Mouse (Mus musculus) CD4-positive helper T cell, adult 2 months (primary cell): Measurements from ENCODE around the gene Chd5.

Source experiments
- DNase-seq: peaks from one replicate; pipeline ENCODE4 v3.0.0-alpha.2; 2012; ENCODE audit warnings: low read depth, missing footprints, low spot score

Chd5 gene

DNA sequence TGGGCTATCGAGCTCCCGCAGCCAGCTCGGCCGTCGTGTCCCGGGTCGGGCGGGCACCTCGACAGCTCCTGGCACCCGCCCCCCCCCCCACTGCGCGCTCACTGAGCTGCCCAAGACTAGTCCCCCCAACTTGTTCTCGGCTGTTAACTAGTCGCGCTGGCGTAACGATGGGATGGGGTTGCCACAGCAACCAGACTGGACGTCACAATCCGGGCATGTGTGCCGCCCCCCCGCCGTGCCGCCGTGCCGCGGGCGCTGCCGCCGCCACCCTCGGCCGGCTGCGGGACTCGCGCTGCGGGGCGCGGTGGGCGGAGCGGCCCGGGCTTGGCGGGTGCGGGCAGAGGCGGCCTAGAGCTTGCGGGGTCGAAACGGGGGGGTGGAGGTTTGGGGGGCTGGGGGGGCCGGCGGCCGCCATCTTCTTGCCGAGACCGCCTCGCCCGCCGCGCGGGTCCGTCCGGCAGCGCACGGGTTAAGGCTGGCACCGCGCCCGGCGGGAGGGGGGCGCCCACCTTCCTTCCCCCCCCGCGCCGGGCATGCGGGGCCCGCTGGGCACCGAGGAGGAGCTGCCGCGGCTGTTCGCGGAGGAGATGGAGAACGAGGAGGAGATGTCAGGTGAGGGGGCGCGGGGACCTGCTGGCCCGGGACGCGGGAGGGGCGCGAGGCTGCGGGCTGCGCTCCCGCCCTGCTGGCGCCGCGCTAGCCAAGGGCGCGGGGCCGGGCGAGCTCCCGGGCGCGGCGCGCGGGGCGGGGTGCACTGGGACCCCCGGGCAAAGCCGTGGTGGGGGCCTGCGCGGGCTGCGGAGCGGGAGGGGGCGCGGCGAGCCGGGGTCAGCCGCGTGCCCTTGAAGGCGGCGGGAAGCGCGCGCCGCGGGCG lies at the start of gene Chd5:
Gene Chd5, plus strand, starts transcription at position 233 of the 874 bp plus-strand sequence.
- DNase-seq = no peak

DNA sequence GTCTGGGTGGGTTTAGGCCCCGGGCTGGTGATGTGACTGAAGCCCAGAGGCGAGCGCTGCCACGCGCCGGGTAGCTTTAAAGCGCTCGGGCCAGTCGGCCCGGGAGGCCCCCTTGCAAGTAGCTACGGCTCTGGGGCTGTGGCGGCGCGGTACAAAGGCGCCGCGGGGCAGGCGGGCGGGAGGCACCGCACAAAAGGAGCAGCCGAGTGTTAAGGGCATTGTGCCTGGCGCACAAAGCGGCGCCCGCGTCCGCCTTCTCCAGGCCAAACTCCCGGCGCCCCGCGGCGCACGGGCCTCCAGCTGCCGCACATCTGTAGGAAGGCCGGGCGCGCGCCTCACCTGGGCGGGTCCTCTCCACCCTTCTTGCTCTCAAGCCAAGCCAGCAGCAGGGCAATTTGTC lies 48.1 kb upstream of the Chd5 start:
- no peak for DNase-seq

DNA sequence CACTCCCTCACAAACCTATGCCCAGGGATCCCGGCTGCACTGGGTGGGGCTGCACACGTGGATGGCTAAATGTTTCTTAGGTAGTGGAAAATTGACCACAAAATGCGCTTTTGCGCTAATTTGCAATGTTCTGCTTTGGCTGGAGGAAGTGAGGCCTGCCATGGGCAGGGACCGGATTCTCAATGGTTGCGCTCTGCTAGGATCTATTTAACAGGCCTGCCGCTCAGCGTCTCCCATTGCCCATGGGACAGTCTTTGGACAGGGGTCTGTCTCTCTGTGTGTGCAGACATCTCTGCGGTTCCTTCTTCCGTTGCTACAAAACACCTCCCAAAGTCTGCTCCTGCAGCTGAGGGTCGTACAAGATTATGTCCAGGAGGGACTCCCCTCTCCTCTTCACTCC lies 47.5 kb upstream of the Chd5 start:
- no peak for DNase-seq

GRCm38 (mm10) chr4:152291562-152291961 lies 46.9 kb upstream of the Chd5 start, which contains the start of gene Hes3:
Gene Hes3, minus strand, starts transcription at chr4:152291662.
- no peak for DNase-seq

GRCm38 (mm10) chr4:152292102-152292765 lies 46.2 kb upstream of the Chd5 start:
- DNase-seq = no peak

- DNase-seq = no peak
Observed at GRCm38 (mm10) chr4:152294188-152294929, 44.1 kb upstream of the Chd5 start.

DNA sequence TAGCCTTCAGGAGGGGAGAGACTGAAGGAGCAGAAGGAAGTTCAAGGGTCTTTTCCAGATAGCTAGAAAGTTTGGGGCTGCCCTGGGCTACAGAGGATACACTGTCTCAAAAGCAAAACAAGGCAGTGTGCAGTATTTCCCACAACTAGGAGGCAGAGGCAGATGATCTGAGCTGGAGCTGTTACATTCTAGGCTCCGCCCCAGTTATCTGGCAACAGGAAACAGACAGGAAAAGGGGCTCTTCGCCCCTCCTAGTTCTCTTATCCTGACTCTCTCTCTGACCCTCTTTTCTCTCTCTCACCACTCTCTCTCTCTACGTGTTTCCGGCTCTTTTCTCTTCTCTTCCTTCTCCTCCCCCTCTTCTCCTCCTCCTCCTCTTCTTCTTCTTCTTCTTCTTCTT lies 42.5 kb upstream of the Chd5 start:
- DNase-seq = peak; percentile 39

- DNase-seq = no peak
Observed at GRCm38 (mm10) chr4:152296371-152296770, 42.1 kb upstream of the Chd5 start.

GRCm38 (mm10) chr4:152296874-152297861 lies 41.3 kb upstream of the Chd5 start, which contains the start of gene Icmt:
Gene Icmt, plus strand, starts transcription at chr4:152297227.
- DNase-seq = peak; percentile 99

GRCm38 (mm10) chr4:152298836-152299235 lies 39.6 kb upstream of the Chd5 start:
- no peak for DNase-seq

DNA sequence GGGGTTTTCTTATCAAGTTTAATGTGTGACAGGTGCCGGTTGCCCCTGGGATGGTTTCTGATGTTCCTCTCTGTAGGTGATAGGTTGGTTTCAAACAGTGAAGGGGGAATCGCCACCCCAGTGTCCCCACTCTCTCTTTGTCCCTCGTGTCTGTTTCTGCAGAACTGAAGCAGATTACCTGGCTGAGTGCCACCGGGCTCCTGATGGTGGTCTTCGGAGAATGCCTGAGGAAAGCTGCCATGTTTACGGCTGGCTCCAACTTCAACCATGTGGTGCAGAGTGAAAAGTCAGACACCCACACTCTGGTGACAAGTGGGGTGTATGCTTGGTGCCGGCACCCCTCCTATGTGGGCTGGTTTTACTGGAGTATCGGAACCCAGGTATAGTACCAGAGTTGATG lies 38.1 kb upstream of the Chd5 start:
- DNase-seq = no peak

DNA sequence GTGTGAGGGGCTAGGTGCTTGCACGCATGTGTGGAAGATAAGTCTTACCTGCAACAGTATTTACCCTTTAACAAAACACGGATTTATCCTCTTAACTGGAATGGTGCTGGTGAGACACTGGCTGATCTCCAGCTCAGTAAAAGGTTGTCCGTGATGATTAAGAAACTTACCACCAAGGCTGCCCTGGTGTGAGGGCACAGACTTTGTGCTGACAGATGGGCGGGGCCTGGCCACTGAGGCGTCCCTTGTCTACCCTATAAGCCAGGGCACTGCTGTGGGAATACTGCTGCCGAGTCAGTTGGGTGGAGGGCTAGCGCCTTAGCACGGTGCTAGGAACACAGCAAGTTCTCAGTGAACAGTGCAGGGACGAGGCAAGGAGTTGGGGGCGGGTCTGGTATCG lies 36.4 kb upstream of the Chd5 start:
- DNase-seq = no peak

GRCm38 (mm10) chr4:152303172-152303571 lies 35.3 kb upstream of the Chd5 start:
- DNase-seq = no peak

GRCm38 (mm10) chr4:152304685-152305084 lies 33.8 kb upstream of the Chd5 start:
- no peak for DNase-seq

- no peak for DNase-seq
Observed at GRCm38 (mm10) chr4:152305991-152306390, 32.5 kb upstream of the Chd5 start.

- no peak for DNase-seq
Observed at GRCm38 (mm10) chr4:152307542-152307941, 30.9 kb upstream of the Chd5 start.

- DNase-seq = no peak
Observed at GRCm38 (mm10) chr4:152312186-152312585, 26.3 kb upstream of the Chd5 start.

GRCm38 (mm10) chr4:152313211-152313632 lies 25.2 kb upstream of the Chd5 start:
- DNase-seq = peak; percentile 30

DNA sequence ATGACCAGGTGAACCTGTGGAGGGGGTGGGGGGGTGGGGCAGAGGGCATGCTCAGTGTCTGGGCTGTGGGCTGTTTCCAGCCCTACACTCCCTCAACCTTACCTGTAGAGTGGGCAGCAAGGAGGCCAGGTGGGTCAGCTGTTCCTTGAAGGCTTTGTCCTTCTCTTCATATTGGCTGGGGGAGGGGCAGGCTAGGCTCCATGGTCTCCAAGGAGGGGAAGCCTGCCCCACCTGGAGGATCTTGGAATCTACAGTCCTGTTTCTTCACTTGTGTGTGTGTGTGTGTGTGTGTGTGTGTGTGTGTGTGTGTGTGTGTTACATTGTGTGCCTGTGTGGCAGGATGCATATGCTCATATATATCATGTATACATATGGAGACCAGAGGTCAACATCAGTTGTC lies 24.5 kb upstream of the Chd5 start:
- no peak for DNase-seq

- DNase-seq = no peak
Observed at GRCm38 (mm10) chr4:152315498-152316213, 22.8 kb upstream of the Chd5 start.
